Mouse (Mus musculus) erythroblast, embryonic 14.5 days (primary cell): ENCODE data around the gene Psmd4.

Experiments
- GATA1 ChIP-seq: IDR thresholded peaks from 2 replicates; pipeline ENCODE4 v1.6.1; 2012; ENCODE audit warnings: low read length, inconsistent platforms, mixed read lengths
- TAL1 ChIP-seq: IDR thresholded peaks from 3 replicates; pipeline ENCODE4 v1.6.1; 2012; ENCODE audit warnings: low read length, inconsistent platforms, mixed read lengths

DNA sequence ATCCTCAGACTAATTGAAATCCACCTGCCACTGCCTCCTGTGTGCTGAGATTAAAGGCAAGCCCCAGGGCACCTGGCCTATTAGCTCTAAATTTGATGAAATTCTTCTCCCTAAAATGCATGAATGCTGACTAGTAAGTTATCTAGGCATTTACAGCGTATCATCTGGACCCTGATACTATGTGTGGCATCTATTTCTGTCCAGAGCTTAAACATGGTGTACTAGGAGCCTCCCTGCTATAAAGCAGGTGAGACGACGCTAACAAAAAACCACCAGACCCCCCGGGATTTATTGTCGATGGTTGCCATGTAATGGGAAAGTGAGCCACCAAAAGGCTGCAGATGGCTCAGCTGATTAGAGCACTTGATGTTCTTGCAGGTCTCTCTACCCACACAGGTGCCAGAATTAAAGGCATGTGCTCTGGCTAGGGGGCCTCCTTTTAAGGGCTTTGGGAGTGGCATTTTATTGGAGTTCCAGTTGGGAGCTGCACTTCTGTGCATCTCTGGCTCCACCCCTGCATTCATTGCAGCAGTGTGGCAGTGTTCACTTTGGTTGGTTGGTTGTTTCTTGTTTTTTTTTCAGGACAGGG, 15.3 kb downstream of the Psmd4 start:
- no peak for TF ChIP-seq GATA1
- TF ChIP-seq TAL1 = no peak
